Mouse (Mus musculus): ENCODE data around the gene Sntg2. TPM values are rescaled to one million over a fixed set of nuclear protein-coding genes. Genes with fewer than 3 reads are reported as not detected.

Sntg2 gene
- polyA plus RNA-seq, 1 experiment from 2014 or later, result 1.7 TPM

- Histone ChIP-seq H3K4me3 (no peak overlapping the region), H3K27me3 (ENCODE audit: insufficient read depth, poor library complexity, severe bottlenecking) (no peaks in the 10 kb centered on the region), H3K27ac (no peak overlapping the region), H3K4me1 (no peaks in the 10 kb centered on the region), H3K9me3 (no peaks in the 10 kb centered on the region), H3K36me3 (no peaks in the 10 kb centered on the region)
- 74% methylated on average over 1 of the region's 1 CpGs for WGBS
- no peak for DNase-seq (ENCODE audit: low spot score)
Observed at GRCm38 (mm10) chr12:30344806-30345205, 28.4 kb downstream of the Sntg2 start.

DNA sequence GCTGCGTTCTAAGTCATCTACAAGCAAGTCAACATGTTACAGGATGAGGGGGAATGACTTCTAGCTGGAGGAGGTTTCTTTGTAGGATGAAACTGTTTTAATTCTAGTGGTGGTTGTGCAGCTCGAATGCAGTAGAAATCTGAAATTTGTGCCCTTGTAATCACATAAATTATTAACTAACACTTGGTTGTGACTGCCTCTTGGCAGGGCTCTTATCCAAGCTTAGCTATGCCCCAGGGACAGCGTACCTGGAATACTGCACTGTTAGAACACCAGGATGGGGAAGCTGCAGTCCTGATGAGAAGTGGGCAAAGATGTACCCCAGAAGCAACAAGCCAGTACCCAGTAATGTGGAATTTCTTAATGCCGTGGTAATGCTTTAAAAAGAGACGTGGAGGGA, 36.9 kb downstream of the Sntg2 start:
- Histone ChIP-seq H3K36me3 (no peaks in the 10 kb centered on the region), H3K4me1 (no peaks in the 10 kb centered on the region), H3K9me3 (no peaks in the 10 kb centered on the region), H3K4me3 (no peak overlapping the region), H3K27me3 (ENCODE audit: insufficient read depth, poor library complexity, severe bottlenecking) (no peaks in the 10 kb centered on the region), H3K27ac (no peak overlapping the region)
- WGBS, result 81% methylated on average over 5 of the region's 5 CpGs
- DNase-seq (ENCODE audit: low spot score), result no peak

DNA sequence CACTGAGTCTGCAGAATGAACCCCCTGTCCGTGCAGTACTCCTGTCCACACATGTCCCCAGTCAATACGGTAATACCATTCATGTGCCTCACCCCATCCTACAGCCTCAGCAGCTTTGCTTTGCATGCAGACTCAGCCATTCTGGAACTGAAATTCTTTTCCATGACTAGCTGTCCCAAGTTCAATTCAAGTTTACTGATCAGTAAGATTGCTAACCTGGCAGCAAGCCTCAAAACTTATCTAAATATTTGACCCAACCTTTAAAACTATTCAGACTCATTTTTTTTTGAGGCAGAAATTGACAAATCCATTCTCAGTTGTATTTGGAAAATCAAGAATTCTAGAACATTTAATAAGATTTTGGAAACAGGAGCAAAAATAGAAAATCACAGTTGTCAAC, 38.7 kb downstream of the Sntg2 start:
- Histone ChIP-seq H3K27ac (no peak overlapping the region), H3K9me3 (no peaks in the 10 kb centered on the region), H3K4me1 (no peaks in the 10 kb centered on the region), H3K36me3 (no peaks in the 10 kb centered on the region), H3K27me3 (ENCODE audit: insufficient read depth, poor library complexity, severe bottlenecking) (no peaks in the 10 kb centered on the region), H3K4me3 (no peak overlapping the region)
- WGBS, result 83% methylated on average over 2 of the region's 2 CpGs
- no peak for DNase-seq (ENCODE audit: low spot score)

GRCm38 (mm10) chr12:30317971-30318370, 55.2 kb downstream of the Sntg2 start:
- no peak for DNase-seq (ENCODE audit: low spot score)
- H3K27me3 ChIP-seq (ENCODE audit: insufficient read depth, poor library complexity, severe bottlenecking), result no peaks in the 10 kb centered on the region
- no peaks in the 10 kb centered on the region for H3K9me3 ChIP-seq
- H3K27ac ChIP-seq, result no peak overlapping the region
- 70% methylated on average over 2 of the region's 2 CpGs for WGBS
- H3K4me1 ChIP-seq, result no peaks in the 10 kb centered on the region
- no peaks in the 10 kb centered on the region for H3K36me3 ChIP-seq
- H3K4me3 ChIP-seq, result no peak overlapping the region

- H3K9me3 ChIP-seq, result no peaks in the 10 kb centered on the region
- DNase-seq (ENCODE audit: low spot score), result no peak
- H3K36me3 ChIP-seq, result no peaks in the 10 kb centered on the region
- H3K27me3 ChIP-seq (ENCODE audit: insufficient read depth, poor library complexity, severe bottlenecking), result no peaks in the 10 kb centered on the region
- peaks cover 14% of the 10 kb centered on the region for H3K4me1 ChIP-seq
- H3K27ac ChIP-seq, result no peak overlapping the region
- H3K4me3 ChIP-seq, result no peak overlapping the region
Observed at GRCm38 (mm10) chr12:30313021-30313420, 60.2 kb downstream of the Sntg2 start.

DNA sequence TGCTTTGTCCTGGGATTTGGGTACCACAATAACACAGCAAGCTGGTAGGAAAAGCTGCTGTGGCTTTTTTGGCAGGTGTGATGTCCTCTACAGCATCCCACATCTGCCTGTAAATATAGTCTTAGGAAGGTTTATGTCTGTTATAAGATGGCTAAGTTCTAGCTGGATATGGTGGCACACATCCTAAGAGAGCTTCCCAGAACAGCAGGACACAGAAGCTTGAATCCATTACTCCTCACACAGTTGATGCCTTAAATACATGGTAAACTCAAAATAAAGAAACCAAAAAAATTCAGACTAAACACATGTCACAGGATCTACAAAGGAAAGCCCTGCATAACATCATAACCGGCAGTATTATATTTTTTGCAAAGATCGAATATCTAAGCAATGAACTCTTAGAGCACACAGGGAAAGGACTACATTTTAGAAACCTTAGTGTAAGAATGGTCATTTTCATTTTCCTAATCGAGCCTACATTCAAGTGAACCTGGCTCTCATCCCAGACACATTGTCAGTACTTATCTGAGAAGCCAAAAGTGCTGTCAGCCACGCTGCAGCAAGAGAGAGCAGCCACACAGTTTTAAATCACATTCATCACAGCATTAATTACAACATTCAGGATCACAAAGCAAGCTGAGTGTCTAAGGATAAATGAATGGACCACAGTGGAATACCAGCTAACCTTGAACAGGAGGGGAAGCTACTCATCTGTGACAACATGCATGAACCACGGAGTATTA, 64.8 kb downstream of the Sntg2 start:
- Histone ChIP-seq H3K4me1 (peaks cover 19% of the 10 kb centered on the region), H3K27me3 (ENCODE audit: insufficient read depth, poor library complexity, severe bottlenecking) (no peaks in the 10 kb centered on the region), H3K4me3 (no peak overlapping the region), H3K27ac (no peak overlapping the region), H3K9me3 (no peaks in the 10 kb centered on the region), H3K36me3 (no peaks in the 10 kb centered on the region)
- 56% methylated on average over 5 of the region's 5 CpGs for WGBS
- DNase-seq (ENCODE audit: low spot score), result no peak

DNA sequence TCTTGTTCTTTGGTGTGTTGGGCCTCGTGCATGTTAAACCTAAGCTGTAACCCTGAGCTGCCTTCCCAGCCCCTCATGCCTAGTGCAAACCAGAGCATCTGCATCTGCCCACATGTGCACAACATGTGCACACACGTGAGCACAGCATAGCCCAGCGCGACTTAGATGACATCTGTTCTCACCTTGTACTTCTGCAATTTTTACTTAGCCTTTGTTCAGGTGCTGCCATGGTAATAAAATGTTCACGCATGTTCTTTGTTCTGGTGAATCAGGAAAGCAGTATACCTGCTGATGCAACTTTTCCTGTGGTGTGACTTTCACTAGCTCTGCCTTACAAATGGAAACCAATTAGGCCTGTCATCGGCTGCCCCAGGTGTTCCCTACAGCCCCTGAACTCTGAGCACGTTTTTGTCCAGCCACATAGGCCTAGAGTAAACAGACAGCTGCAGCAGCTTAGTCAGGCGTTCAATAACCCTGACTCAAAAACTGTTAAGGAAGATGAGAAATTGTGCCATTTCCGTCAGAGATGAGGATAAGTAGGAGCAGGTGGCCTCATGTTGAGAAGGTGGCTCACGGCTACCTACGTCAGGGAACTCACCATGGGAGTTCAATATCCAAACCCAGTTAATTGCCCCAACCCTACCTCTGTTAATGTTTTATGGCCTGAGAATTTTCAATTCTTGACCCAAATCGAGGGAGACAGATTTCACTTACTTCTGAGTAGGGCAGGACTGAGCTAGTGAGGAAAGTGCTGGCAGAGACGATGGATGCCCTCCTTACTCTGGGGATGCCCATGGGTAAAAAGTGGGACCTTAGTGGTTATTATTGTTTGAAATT, 80.2 kb downstream of the Sntg2 start:
- H3K36me3 ChIP-seq, result no peaks in the 10 kb centered on the region
- no peak overlapping the region for H3K27ac ChIP-seq
- peak; percentile 0 for DNase-seq (ENCODE audit: low spot score)
- H3K9me3 ChIP-seq, result no peaks in the 10 kb centered on the region
- H3K27me3 ChIP-seq (ENCODE audit: insufficient read depth, poor library complexity, severe bottlenecking), result no peaks in the 10 kb centered on the region
- no peak overlapping the region for H3K4me3 ChIP-seq
- no peaks in the 10 kb centered on the region for H3K4me1 ChIP-seq
- WGBS, result 80% methylated on average over 13 of the region's 13 CpGs

- DNase-seq (ENCODE audit: low spot score), result no peak
- Histone ChIP-seq H3K4me3 (no peak overlapping the region), H3K27ac (no peak overlapping the region), H3K4me1 (no peaks in the 10 kb centered on the region), H3K9me3 (no peaks in the 10 kb centered on the region), H3K27me3 (ENCODE audit: insufficient read depth, poor library complexity, severe bottlenecking) (no peaks in the 10 kb centered on the region), H3K36me3 (no peaks in the 10 kb centered on the region)
- 72% methylated on average over 5 of the region's 5 CpGs for WGBS
Observed at GRCm38 (mm10) chr12:30286888-30287573, 86.1 kb downstream of the Sntg2 start.

- DNase-seq (ENCODE audit: low spot score), result no peak
- no peaks in the 10 kb centered on the region for H3K9me3 ChIP-seq
- H3K4me1 ChIP-seq, result no peaks in the 10 kb centered on the region
- 76% methylated on average over 4 of the region's 4 CpGs for WGBS
- H3K4me3 ChIP-seq, result no peak overlapping the region
- no peaks in the 10 kb centered on the region for H3K36me3 ChIP-seq
- no peaks in the 10 kb centered on the region for H3K27me3 ChIP-seq (ENCODE audit: insufficient read depth, poor library complexity, severe bottlenecking)
- H3K27ac ChIP-seq, result no peak overlapping the region
Observed at GRCm38 (mm10) chr12:30283741-30284140, 89.4 kb downstream of the Sntg2 start.

GRCm38 (mm10) chr12:30272242-30272985, 100.8 kb downstream of the Sntg2 start:
- WGBS, result 81% methylated on average over 8 of the region's 8 CpGs
- Histone ChIP-seq H3K27ac (no peak overlapping the region), H3K4me1 (no peaks in the 10 kb centered on the region), H3K4me3 (no peak overlapping the region), H3K27me3 (ENCODE audit: insufficient read depth, poor library complexity, severe bottlenecking) (no peaks in the 10 kb centered on the region), H3K36me3 (no peaks in the 10 kb centered on the region), H3K9me3 (no peaks in the 10 kb centered on the region)
- DNase-seq (ENCODE audit: low spot score), result no peak

DNA sequence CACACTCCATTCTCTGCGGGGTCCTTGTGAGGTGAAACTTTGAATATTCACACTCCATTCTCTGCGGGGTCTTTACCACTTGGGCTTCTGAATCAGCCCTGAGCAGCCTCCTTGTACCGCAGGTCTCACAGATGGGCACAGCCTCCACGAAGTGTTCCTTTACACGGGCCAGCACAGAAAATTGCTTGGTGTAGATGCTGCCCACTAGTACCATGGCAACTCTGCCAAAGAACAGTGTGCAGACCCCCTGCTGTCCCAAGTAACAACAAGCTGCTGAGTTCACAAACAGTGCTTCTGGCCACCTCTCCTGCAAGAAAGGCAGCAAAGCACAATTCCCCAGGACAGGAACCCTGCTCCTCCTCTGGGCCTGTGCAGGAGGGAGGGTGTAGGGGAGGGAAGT, 109.0 kb downstream of the Sntg2 start:
- Histone ChIP-seq H3K36me3 (no peaks in the 10 kb centered on the region), H3K27ac (no peak overlapping the region), H3K9me3 (no peaks in the 10 kb centered on the region), H3K4me1 (no peaks in the 10 kb centered on the region), H3K4me3 (no peak overlapping the region), H3K27me3 (ENCODE audit: insufficient read depth, poor library complexity, severe bottlenecking) (no peaks in the 10 kb centered on the region)
- WGBS, result 48% methylated on average over 5 of the region's 5 CpGs
- DNase-seq (ENCODE audit: low spot score), result no peak

DNA sequence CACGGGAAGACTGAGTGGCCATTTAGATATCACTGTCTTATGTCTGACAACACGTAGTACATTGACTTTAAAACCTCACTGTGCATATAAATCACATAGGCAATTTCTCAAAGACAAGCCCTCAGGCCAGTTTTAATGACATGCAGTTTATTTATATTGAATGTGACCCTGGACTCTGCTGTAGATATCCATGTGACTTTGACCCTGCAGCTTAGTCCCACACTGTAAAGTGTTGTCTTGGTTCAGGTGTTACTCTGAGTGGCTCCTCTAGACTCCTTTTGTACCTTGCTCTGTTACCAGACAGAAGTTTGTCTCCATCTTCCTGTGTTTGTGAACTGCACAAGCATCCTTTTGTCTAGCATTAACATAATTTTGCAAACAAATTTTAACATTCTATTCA, 112.0 kb downstream of the Sntg2 start:
- Histone ChIP-seq H3K27ac (no peak overlapping the region), H3K36me3 (no peaks in the 10 kb centered on the region), H3K4me1 (no peaks in the 10 kb centered on the region), H3K27me3 (ENCODE audit: insufficient read depth, poor library complexity, severe bottlenecking) (no peaks in the 10 kb centered on the region), H3K4me3 (no peak overlapping the region), H3K9me3 (no peaks in the 10 kb centered on the region)
- DNase-seq (ENCODE audit: low spot score), result no peak
- 52% methylated on average over 2 of the region's 2 CpGs for WGBS

All from heart, embryonic 10.5 days (tissue).